Mouse (Mus musculus): ENCODE measurements at regions not wholly inside any gene's neighbourhood (a gene's known extent, or its start where the extent isn't known, plus 50 kb on each side); places are given as distances from the start of the nearest gene placed in this dataset.

DNA sequence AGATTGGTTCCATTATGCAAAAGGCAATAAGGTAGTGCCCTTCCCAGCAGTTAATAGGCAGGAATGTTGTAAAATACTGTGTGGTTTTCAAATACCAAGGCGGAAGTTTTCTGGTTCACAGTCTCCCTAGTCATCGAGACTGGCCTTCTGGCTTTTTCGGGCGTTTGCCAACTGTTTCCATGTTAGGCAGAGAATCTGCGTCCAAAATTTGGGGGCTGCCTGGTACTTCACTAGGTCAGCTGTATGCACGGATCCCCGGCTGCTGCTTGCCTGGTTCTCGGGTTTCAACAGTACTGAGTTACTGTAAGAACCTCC is 204.7 kb upstream of the Prep start:
- TF ChIP-seq POLR2A (IDR thresholded peaks at IDR 0.05; ENCODE audit: control insufficient read depth in 1 of 2, insufficient read depth in 1 of 2, low read depth in 1 of 2, low read length in 2 of 2, poor library complexity in 1 of 2) (no peak), USF1 (IDR thresholded peaks at IDR 0.05; ENCODE audit: low read depth, low read length) (no peak), CTCF (IDR thresholded peaks at IDR 0.05 in 2 of 3, conservative IDR thresholded peaks at IDR 0.05 in 1 of 3; ENCODE audit: control insufficient read depth in 1 of 3, insufficient read depth in 1 of 3, low read depth in 2 of 3, low read length in 3 of 3, poor library complexity in 1 of 3, severe bottlenecking in 1 of 3) (no peak), RCOR1 (IDR thresholded peaks at IDR 0.05; ENCODE audit: low read depth, low read length) (no peak), MXI1 (IDR thresholded peaks at IDR 0.05; ENCODE audit: low read depth, low read length) (no peak), ZNF384 (IDR thresholded peaks at IDR 0.05; ENCODE audit: low read depth, low read length) (no peak), TCF12 (IDR thresholded peaks at IDR 0.05; ENCODE audit: low read depth, low read length) (no peak), MAZ (IDR thresholded peaks at IDR 0.05; ENCODE audit: low read depth, low read length) (no peak), CHD2 (IDR thresholded peaks at IDR 0.05; ENCODE audit: low read length) (no peak), HCFC1 (IDR thresholded peaks at IDR 0.05; ENCODE audit: low read depth, low read length) (no peak), GATA1 (IDR thresholded peaks at IDR 0.05; ENCODE audit: low read depth, low read length) (no peak)

Measured in MEL (cell line).